Mouse (Mus musculus) testis, adult 2 months (tissue): ENCODE measurements around the gene Ndufa6.

ENCODE experiments used
- CTCF ChIP-seq: fragments of 200-500 bp; IDR thresholded peaks from 2 replicates; pipeline ENCODE4 v1.5.1; 2012; ENCODE audit warnings: low read depth, mild to moderate bottlenecking, inconsistent platforms, low read length, moderate library complexity; ENCODE audit not compliant: control insufficient read depth, insufficient read depth, insufficient replicate concordance
- POLR2A ChIP-seq: fragments of 200-500 bp; IDR thresholded peaks from 2 replicates; pipeline ENCODE4 v1.6.1; 2012; ENCODE audit warnings: low read depth, mild to moderate bottlenecking, inconsistent platforms, low read length, moderate library complexity; ENCODE audit not compliant: control insufficient read depth

GRCm38 (mm10) chr15:82368851-82369250 lies 14.7 kb upstream of the Ndufa6 start:
- TF ChIP-seq POLR2A (no peak), CTCF (no peak)
